Mouse (Mus musculus) macrophage (primary cell): Measurements from ENCODE around the gene Polr3c. TPM values are rescaled to one million over a fixed set of nuclear protein-coding genes. Genes with fewer than 3 reads are reported as not detected.

Experiments
- H3K27ac ChIP-seq: fragments of 350-480 bp; formaldehyde crosslinking; 2 replicates; pipeline ENCODE4 v1.9.0; 2021
- H3K36me3 ChIP-seq: fragments of 350-480 bp; formaldehyde crosslinking; 2 replicates; pipeline ENCODE4 v1.9.0; 2021; ENCODE audit errors: inconsistent target
- H3K4me3 ChIP-seq: fragments of 350-480 bp; formaldehyde crosslinking; 2 replicates; pipeline ENCODE4 v1.9.0; 2021; ENCODE audit errors: inconsistent target
- H3K79me2 ChIP-seq: fragments of 350-480 bp; formaldehyde crosslinking; 2 replicates; pipeline ENCODE4 v1.9.0; 2021; ENCODE audit errors: inconsistent target
- WGBS: methylation state at CpG from one replicate; pipeline ENCODE4 v1.1.7; 2026; ENCODE audit warnings: inconsistent platforms; ENCODE audit not compliant: missing documents; 5-methylcytosine and 5-hydroxymethylcytosine counted together
- polyA plus RNA-seq: library from polyadenylated mRNA; stranded (reverse); fragments of 250-400 nt; gene quantifications from 3 replicates; pipeline ENCODE4 v1.2.4, GENCODE M21; 2018; ENCODE audit warnings: inconsistent platforms

Polr3c gene
- polyA plus RNA-seq, 1 experiment from 2014 or later: 36.6 TPM

- Histone ChIP-seq H3K27ac (peak overlapping the region; percentile 17), H3K4me3 (no peak overlapping the region), H3K79me2 (peaks cover 96% of the 10 kb centered on the region), H3K36me3 (no peaks in the 10 kb centered on the region)
- 84% methylated on average over 5 of the region's 5 CpGs for WGBS
Observed at GRCm38 (mm10) chr3:96730785-96731184, 3.4 kb upstream of the Polr3c start.

- WGBS: 52% methylated on average over 3 of the region's 3 CpGs
- H3K4me3 ChIP-seq: peak overlapping the region; percentile 97
Observed at GRCm38 (mm10) chr3:96729403-96729784, 2.0 kb upstream of the Polr3c start.

GRCm38 (mm10) chr3:96728634-96729402 lies 1.4 kb upstream of the Polr3c start:
- Histone ChIP-seq H3K27ac (peak overlapping the region; percentile 91), H3K4me3 (peak overlapping the region; percentile 97), H3K36me3 (peaks cover 1% of the 10 kb centered on the region; the same call in 1 of the 2 replicates), H3K79me2 (peaks cover 94% of the 10 kb centered on the region)
- WGBS: 43% methylated on average over 7 of the region's 7 CpGs

More at GRCm38 (mm10) chr3:96729403-96729784, 2.0 kb upstream of the Polr3c start:
- Histone ChIP-seq H3K36me3 (no peaks in the 10 kb centered on the region), H3K79me2 (peaks cover 96% of the 10 kb centered on the region), H3K27ac (peak overlapping the region; percentile 91; the same call in 1 of the 2 replicates)

GRCm38 (mm10) chr3:96727828-96728633 lies 603 bp upstream of the Polr3c start:
- H3K4me3 ChIP-seq: peak overlapping the region; percentile 97
- peaks cover 9% of the 10 kb centered on the region for H3K36me3 ChIP-seq
- peak overlapping the region; percentile 91 for H3K27ac ChIP-seq
- WGBS: under 1% methylated on average over 41 of the region's 42 CpGs
- H3K79me2 ChIP-seq: peaks cover 87% of the 10 kb centered on the region

GRCm38 (mm10) chr3:96719173-96719572 lies 8.3 kb downstream of the Polr3c start:
- Histone ChIP-seq H3K79me2 (peaks cover 5% of the 10 kb centered on the region; the same call in 1 of the 2 replicates), H3K36me3 (peaks cover 68% of the 10 kb centered on the region), H3K4me3 (no peak overlapping the region), H3K27ac (no peak overlapping the region)
- 83% methylated on average over 14 of the region's 14 CpGs for WGBS

GRCm38 (mm10) chr3:96715854-96716253 lies 11.6 kb downstream of the Polr3c start:
- no peaks in the 10 kb centered on the region for H3K79me2 ChIP-seq
- peak overlapping the region; percentile 33 for H3K27ac ChIP-seq
- peaks cover 70% of the 10 kb centered on the region for H3K36me3 ChIP-seq
- 6% methylated on average over 2 of the region's 2 CpGs for WGBS
- H3K4me3 ChIP-seq: no peak overlapping the region

DNA sequence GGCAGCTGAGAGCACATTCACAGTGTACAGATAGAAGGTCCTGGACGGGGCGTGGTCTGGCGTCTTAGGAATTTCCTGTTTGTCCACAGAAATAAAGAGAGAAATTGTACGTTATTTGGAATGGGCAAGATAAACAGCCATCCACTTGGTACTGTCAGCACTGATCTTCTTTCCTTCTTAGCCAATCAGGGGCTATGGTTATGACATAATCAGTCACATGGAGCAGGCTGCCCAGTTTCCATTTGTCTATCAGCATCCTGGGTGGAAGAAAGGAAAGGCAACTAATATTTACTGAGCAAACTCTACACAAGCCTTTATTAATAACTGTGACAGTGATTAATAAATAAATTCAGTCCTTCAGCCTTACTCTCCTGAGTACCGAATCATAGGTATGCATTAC lies 13.1 kb downstream of the Polr3c start:
- Histone ChIP-seq H3K27ac (no peak overlapping the region), H3K4me3 (no peak overlapping the region), H3K79me2 (no peaks in the 10 kb centered on the region), H3K36me3 (peaks cover 66% of the 10 kb centered on the region)
- WGBS: 89% methylated on average over 5 of the region's 5 CpGs

DNA sequence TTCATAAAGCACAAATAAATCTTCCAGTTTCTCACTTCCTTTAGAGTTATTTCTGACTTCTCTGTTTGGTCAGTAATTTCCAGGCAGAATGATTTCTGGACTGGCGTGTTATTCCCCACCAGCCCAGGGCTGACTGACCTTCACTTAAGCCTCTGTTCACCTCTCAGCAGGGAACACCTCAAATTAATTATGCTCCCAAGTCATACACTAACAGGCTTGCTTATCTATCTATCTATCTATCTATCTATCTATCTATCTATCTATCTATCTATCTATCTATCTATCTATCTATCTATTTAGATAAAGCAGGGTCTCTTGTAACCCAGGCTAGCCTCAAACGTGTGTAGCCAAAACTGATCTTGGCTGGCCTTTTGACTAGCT lies 18.8 kb downstream of the Polr3c start:
- no peaks in the 10 kb centered on the region for H3K79me2 ChIP-seq
- no peak overlapping the region for H3K27ac ChIP-seq
- H3K4me3 ChIP-seq: no peak overlapping the region
- peaks cover 55% of the 10 kb centered on the region for H3K36me3 ChIP-seq
- WGBS: 84% methylated on average over 2 of the region's 2 CpGs

GRCm38 (mm10) chr3:96707903-96708683 lies 19.3 kb downstream of the Polr3c start, which contains the start of gene Nudt17:
Gene Nudt17 (minus strand): TSS chr3:96708562.
- 9% methylated on average over 41 of the region's 42 CpGs for WGBS
- H3K4me3 ChIP-seq: no peak within 1 kb of the TSS
- no peak within 1 kb of the TSS for H3K27ac ChIP-seq
- H3K36me3 ChIP-seq: peaks cover 54% of the 10 kb centered on the region
- no peaks in the 10 kb centered on the region for H3K79me2 ChIP-seq

- peaks cover 51% of the 10 kb centered on the region for H3K36me3 ChIP-seq
- no peaks in the 10 kb centered on the region for H3K79me2 ChIP-seq
- H3K4me3 ChIP-seq: no peak overlapping the region
- 94% methylated on average over 7 of the region's 7 CpGs for WGBS
- no peak overlapping the region for H3K27ac ChIP-seq
Observed at GRCm38 (mm10) chr3:96706984-96707383, 20.4 kb downstream of the Polr3c start.

DNA sequence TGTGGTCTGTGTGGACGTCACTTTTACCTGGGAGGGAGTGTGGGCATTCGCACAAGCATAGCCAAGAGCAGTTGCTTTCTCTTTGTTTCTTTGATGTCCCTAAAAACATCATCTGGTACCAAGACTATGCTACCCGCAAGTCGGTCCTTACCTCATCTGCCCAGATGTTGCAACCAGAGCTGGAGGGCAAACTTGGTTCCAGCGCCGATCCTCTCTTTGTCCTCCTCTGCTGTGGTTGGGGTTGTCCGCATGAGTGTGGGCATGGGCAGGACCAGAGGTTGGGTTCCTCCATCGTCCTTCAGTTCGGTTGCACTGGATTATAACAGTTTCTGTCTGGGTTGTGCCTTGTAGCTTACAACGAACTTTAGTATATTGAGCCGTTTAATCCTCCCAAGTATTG lies 21.2 kb downstream of the Polr3c start:
- H3K79me2 ChIP-seq: no peaks in the 10 kb centered on the region
- no peak overlapping the region for H3K27ac ChIP-seq
- H3K36me3 ChIP-seq: peaks cover 51% of the 10 kb centered on the region
- H3K4me3 ChIP-seq: no peak overlapping the region
- 93% methylated on average over 9 of the region's 11 CpGs for WGBS

DNA sequence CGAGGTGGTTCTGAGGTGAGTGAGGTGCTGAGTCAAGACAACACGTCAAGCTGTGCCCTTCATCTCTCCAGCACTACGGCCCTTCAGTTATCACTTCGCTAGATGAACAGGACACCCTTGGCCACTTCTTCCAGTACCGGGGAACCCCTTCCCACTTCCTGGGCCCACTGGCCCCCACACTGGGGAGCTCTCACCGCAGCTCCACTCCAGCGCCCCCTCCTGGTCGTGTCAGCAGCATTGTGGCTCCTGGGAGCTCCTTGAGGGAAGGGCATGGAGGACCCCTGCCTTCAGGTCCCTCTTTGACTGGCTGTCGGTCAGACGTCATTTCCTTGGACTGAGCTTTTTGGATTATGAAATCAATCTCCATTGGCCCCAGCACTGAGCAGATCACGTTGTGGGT lies 22.6 kb downstream of the Polr3c start:
- Histone ChIP-seq H3K27ac (no peak overlapping the region), H3K4me3 (no peak overlapping the region), H3K36me3 (peaks cover 51% of the 10 kb centered on the region), H3K79me2 (no peaks in the 10 kb centered on the region)
- 76% methylated on average over 11 of the region's 11 CpGs for WGBS

DNA sequence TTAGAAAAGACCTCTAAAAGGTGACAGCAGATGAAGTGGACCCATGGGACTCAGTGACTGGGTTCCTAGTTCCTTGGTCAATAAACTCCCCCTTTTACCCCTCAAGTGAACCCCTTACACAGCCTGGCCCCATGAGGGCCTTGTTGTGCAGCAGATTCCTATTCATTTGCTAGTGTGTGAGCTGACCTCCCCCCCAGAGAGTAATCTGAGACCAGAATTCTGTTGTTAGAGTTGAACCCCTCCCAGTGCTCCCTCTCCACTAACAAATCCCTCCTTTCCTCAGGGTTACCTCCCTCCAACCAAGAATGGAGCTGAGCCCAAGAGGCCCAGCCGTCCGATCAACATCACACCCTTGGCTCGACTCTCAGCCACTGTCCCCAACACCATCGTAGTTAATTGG lies 26.4 kb downstream of the Polr3c start:
- Histone ChIP-seq H3K27ac (no peak overlapping the region), H3K36me3 (peaks cover 51% of the 10 kb centered on the region)
- 93% methylated on average over 4 of the region's 4 CpGs for WGBS

DNA sequence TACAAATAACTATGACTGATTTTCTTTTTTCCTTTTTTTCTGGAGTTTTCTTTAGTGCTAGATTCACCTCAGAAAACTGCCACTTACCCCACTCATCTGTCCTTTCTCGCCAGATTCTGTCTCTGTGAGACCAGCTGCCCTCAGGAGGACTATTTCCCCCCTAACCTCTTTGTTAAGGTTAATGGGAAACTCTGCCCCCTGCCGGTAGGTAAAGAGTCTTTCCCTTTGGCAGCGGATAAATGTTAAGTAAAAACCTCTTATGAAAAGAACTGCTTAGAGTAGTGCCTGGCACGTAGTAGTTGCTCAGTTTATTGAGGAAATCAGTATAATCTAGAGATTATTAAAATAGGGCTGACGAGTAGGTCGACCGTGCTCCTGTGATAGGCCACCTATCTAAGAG lies 27.1 kb downstream of the Polr3c start:
- peaks cover 51% of the 10 kb centered on the region for H3K36me3 ChIP-seq
- 79% methylated on average over 7 of the region's 7 CpGs for whole genome bisulfite sequencing
- H3K79me2 ChIP-seq: peaks cover 20% of the 10 kb centered on the region
- no peak overlapping the region for H3K27ac ChIP-seq
- H3K4me3 ChIP-seq: no peak overlapping the region

More for the DNA sequence above, 26.4 kb downstream of the Polr3c start:
- Histone ChIP-seq H3K79me2 (peaks cover 20% of the 10 kb centered on the region), H3K4me3 (no peak overlapping the region)
